Mouse (Mus musculus) forelimb bud, embryonic 11.5 days (tissue): ENCODE measurements around the gene Clec4b2.
"Not testable (repeated sequence)": the region's sequence is repeated elsewhere in the genome, so short reads cannot be mapped to it uniquely, and the experiment has no call there.

Experiments used
- DNase-seq: peaks from one replicate; pipeline ENCODE4 v3.0.0-alpha.2; 2012; ENCODE audit warnings: low read depth, low spot score

The Clec4b2 gene

DNA sequence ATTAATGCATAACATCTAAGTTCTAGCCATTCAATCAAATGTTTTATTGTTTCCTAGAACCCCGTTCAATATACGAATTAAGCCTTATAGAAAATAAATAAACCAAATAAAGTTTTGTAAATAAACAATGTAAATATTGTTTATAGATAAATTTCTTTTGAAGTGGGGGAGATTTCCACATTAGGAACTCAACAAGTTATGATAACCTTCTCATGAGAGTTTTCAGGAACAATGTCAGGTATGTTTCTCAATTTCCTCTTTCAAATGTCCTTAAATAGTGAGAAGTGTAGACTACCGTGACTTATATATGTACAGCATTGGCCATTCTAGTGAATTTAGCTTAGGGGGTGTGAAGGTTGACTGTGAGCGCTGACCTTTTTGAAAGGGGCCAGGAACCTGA lies at the start of gene Clec4b2:
TSS of gene Clec4b2 (plus strand) at position 301 of the 400 bp plus-strand sequence.
- no peak for DNase-seq

DNA sequence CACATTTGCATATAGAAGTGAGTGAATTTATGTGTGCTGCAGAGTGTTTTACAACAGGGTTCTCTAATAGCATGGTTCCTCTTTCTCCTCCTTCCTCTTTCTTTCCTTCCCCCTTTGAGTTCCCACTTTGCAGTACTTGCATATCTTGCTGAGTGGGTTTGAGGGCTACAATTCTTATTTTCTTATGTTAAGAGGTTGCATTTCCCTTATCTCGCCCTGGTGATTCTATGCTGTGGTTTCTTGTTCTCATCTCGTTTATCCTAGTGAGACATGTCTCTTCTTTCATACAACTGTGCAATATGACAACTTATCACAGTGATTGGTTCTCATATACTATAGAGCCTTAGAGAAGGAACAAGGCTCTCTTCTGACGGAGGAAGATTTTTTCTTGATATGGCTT lies 49.5 kb upstream of the Clec4b2 start:
- DNase-seq = no peak

DNA sequence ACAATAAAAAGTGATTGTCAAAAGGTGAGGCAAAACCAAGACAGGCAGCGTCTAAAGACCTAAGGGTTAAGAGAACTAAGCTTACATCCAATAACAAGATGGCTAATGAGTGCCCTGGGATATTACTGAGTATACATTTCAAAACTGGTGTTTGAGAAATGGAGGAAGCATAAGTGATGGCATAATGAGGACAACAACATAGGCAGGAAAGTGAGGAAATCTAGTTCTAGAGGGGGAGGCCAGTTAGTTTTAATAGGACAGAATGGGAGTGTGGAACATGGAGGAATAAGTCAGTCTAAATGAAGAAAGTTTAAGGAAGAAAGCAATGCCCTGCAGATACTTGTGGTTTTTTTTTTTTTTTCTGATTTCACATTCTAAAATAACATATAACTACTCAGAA lies 45.5 kb upstream of the Clec4b2 start:
- no peak for DNase-seq

DNA sequence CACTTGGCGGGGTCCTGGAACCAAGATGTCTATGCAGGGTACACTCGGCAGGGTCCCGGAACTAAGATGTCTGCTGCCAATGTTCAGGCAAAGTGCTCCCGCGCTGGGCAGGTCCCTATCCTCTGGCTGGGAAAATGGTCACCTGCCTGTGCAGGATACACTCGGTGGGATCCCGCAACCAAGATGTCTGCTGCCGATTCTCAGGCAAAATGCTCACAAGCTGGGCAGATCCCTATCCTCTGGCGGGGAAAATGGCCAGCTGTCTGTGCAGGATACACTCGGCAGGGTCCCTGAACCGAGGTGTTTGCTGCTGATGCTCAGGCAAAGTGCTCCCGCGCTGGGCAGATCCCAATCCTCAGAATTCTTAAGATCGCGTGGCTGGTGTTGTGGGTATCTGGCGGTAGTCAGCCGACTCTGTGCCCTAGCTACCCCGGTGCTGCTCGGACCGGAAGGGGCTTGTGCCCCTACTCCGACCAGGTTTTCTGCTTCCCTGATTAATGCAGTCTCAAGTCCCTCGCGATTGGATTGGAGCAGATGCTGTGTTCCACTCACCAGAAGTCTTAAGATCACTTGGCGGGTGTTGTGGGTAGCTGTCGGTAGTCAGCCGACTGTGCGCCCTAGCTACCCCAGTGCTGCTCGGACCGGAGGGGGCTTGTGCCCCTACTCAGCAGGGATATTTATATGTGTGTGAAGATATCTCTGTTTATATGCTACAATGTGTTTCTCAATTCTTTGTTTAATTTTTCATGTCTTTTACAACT lies 34.7 kb upstream of the Clec4b2 start:
- not testable (repeated sequence) for DNase-seq

DNA sequence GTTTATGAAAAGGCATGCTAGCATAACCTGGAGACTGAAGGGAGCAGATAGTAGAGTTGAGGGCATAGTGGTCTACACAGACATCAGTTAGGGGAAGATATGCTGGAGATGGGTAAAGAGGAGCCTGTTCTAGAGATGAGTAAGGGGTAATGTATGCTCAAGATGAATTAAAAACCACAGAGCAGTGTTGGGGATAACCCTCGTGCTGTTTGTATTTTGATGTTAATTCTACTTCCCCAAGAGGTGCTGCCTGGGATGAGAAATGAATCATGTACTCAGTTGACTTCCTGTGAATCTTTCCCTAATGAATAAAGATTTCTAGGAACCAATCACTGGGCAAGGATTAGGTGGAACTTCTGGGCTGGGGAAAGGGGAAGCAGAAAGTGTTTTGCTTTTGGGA lies 2.6 kb upstream of the Clec4b2 start:
- no peak for DNase-seq

DNA sequence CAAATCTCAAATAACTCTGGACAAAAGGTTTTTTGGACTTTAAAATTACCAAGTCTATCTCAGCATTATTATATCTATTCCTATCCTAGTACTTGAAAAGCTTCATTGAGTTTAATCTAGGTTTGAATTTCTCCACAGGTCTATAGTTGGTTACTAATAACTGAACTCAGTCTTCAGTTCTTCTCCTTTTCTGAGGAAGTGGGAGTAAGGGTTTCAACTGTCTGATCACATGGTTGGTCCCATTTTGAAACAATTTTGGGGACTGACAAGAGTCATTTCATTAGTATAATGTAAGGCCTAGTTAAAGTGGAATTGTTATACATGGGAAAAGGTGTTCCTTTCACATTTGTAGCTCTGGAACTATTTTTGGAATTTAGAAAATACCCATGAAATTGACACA lies 1.7 kb upstream of the Clec4b2 start:
- no peak for DNase-seq

DNA sequence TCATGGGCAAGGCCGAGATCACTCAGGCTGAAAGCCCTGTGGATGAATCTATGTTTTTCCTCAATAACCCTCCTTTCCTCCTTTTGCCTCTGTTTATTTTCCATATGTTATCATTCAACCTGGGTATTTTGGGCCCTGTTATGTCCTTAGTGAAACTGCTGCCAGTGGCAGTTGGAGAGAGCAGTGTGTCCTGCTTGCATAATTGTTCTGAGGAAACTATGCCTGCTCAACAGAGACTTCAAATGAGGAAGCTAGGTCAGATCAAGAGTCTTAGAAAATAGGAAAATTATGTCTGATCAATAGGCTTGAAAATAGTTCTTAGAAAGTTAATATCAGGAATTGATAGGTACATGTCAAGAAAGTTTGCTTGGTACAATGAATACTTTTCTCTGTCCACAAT lies 2.9 kb downstream of the Clec4b2 start:
- no peak for DNase-seq

DNA sequence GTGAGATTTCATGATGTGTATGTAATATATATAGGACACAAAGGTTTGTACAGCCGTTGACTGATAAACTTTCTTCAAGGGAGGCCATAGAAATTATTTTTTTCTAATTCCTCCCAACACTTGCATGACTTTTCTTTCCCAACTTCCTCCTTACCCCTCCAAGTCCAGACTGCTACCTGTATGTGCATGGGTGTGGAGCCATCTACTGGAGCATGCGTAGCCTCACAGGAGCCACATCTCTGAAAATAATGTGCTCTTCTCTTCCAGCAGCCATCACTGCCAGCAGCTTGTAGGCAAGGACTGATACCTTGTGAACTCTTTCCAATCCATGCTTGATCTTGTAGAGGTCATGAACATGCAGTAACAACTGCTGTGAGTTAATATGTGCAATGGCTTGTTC lies 12.2 kb downstream of the Clec4b2 start:
- DNase-seq = not testable (repeated sequence)

DNA sequence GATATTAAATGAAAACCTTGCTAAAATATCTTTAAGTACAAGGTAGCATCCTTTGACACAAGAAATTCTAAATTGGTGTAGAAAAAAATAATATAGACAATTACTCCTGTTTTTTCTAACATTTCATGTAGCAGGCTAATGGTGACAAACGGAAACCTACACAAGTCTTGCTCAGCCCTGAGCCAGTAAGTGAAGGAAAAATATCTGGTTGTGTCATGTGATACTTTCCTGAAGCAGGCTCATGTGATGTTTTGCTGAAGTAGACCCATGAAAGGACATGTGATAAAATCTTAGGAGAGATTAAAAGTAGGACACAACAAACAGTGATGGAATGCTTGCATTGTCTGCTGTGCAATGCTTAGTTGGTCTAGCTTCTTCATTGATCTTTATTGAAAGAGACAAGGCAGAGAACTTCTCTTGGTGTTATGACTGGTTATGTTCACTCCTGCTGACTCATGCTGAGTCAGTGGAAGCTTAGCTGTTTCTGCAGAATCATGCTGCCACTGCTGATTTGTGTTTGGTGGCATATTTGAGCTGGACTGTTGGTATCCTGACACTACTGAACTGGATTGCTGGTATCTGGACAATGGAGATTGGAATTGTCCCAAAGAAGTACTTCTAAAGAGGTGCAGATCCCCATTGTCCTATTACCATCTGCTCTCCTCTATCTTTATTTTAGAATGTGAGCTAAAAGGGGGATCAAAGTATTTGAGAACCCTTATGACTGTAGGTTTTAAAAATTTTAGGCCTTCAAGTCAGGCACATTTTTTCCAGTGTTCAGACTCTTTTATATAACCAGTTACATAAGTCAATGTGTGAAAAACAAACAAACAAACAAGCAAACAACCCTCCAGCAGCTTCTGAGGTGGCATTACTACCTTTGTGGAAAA lies 34.7 kb downstream of the Clec4b2 start:
- DNase-seq = no peak

DNA sequence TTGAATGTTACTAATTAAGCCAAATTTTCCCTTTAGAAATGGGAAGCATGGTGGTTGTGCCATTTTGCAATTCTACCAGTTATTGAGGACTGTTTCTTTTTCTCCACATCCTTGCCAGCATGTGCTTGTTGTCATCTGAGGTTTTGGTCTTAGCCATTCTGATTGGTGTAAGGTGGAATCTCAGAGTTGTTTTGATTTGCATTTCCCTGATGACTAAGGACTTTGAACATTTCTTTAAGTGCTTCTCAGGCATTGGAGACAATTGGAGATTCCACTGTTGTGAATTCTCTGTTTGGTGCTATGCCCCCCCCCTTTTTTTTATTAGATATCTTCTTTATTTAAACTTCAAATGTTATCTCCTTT lies 35.4 kb downstream of the Clec4b2 start:
- not testable (repeated sequence) for DNase-seq

DNA sequence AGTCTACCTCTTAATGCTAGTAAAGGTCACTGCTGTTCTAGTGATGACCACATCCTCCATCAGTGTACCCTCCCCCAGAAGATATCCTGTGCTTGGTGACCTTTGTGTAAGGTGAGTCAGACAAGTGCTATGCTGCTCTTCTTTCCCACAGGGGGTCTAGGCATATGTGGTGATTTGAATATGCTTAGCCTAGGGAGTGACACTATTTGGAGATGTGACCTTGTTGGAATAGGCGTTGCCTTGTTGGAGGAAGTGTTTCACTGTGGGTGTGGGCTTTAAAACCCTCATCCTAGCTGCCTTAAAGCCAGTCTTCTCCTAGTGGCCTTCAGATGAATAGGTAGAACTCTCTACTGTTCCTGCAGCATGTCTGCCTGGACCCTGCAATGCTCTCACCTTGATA lies 39.0 kb downstream of the Clec4b2 start:
- no peak for DNase-seq

DNA sequence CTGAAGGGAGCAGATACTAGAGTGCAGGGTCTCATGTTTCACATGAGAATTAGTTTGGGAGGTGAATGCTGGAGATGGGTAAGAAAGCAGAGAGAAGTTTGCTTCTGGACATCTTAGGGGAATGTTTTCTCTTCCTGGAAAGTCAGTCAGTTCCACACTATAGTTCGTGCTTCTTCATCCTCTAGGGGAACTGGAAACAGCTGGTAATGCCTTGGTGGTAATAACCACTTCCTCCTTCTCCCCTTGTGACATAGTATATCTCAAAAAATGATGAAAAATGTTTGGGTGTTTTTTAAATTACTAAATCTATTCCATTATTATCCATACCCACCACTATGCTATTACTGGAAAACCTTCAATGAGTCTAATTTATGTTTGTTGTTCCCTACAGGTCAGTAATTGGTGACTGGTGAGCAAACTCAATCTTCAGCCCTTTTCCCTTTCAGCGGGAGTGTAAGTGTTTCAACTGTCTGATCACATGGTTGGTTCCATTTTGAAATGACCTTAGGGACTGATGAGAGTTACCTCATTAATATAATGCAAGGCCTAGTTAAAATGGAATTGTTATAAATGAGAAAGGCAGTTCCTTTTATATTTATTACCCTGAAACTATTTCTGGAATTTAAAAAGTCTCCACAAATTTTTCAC lies 55.0 kb downstream of the Clec4b2 start:
- no peak for DNase-seq

DNA sequence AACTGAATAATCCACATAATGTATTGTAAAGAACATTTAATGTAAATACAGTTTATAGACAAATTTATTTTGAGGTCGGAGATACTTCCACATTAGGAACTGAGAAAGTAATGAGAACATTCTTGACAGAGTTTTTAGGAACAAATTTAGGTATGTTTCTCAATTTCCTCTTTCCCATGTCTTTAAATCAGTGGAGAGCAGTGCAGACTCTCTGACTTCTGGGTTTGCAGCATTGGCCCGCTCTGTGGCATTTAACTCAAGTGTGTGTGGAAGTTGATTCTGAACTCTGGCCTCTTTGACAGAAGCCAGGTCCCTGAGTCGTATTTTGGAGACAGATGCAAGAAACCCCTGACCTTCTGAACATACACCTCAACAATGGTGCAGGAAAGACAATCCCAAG lies 57.0 kb downstream of the Clec4b2 start, which contains the start of gene Clec4n:
TSS of gene Clec4n (plus strand) at position 200 of the 400 bp plus-strand sequence.
- DNase-seq = no peak

DNA sequence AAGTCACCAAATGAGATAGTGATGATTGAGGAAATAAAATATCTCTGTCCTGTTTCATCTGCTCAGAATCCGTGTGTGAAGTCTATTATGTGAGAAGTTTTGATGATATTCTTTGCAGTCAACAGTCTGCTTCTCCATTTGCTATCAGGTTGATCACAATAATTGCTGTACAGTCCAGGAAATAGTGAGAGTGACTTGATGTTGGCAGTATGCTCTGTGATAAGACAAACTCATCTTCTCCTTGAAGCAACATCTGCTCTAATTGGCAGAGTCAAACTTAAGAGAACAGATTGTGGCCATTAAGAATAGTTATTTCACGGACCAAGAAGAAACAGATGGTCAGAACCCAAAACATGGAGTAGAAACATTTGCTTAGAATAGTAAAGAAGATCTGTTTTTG lies 58.5 kb downstream of the Clec4b2 start:
- no peak for DNase-seq

DNA sequence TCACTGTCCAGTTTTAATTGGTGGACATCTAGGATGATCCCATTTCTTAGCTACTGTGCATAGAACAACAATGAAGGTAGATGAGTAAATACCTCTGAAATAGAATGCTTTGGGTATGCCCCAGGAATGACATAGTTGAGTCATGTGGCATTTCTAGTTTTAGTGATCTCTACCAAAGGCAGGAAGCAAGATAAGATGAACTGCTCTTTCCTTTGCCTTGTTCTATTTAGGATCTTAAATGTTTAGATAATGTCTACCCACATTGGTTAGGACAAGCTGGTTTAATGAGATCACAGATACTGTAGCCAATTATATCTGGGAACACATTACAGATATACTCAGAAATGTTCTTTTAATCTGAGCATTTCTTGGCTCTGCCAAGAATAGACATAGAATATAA lies 64.9 kb downstream of the Clec4b2 start:
- no peak for DNase-seq

DNA sequence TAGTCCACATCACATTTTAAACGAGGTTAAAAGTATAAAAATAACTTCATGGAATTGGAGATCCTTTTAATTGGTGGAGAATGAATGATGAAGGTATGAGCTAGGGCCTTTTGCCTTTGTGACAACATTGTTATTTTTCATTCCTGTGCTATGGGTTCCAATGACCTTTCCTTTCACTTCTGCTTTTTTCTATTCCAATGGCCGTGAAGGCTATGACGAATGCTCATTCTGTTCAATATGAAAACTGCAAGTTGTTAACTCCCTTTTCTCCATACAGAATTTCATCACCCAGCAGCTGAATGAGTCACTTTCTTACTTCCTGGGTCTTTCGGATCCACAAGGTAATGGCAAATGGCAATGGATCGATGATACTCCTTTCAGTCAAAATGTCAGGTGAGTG lies 71.5 kb downstream of the Clec4b2 start:
- DNase-seq = no peak

DNA sequence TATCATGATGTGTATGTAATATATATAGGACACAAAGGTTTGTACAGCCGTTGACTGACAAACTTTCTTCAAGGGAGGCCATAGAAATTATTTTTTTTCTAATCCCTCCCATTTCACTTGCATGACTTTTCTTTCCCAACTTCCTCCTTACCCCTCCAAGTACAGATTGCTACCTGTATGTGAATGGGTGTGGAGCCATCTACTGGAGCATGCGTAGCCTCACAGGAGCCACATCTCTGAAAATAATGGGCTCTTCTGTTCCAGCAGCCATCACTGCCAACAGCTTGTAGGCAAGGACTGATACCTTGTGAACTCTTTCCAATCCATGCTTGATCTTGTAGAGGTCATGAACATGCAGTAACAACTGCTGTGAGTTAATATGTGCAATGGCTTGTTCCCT lies 76.2 kb downstream of the Clec4b2 start:
- DNase-seq = not testable (repeated sequence)

DNA sequence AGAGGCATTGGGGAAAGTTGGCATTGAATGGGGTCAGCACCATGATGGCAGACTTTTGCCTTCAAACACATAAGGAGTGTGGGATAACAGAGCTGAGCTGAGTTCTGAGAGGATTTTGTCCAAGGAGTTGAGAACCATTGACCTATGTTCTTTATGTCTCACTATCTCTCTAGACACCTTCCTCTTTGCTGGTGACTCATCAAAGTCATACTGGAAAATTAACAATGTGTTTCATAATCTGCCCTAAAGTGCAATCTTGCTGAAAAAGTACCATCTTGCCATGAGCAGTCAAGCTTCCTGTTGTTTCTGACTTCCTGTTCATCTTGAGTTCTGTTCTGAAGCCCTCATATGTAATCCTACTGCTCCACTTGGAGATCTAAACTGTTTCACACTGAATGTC lies 80.0 kb downstream of the Clec4b2 start:
- DNase-seq = no peak
